Mouse (Mus musculus): Measurements from ENCODE around the gene Gng2.

Gng2 gene

GRCm38 (mm10) chr14:19977271-19978024 is at the start of gene Gng2:
Gene Gng2 (minus strand): TSS chr14:19977627.
- no peak for DNase-seq (ENCODE audit: low spot score in 2 of 2)

DNA sequence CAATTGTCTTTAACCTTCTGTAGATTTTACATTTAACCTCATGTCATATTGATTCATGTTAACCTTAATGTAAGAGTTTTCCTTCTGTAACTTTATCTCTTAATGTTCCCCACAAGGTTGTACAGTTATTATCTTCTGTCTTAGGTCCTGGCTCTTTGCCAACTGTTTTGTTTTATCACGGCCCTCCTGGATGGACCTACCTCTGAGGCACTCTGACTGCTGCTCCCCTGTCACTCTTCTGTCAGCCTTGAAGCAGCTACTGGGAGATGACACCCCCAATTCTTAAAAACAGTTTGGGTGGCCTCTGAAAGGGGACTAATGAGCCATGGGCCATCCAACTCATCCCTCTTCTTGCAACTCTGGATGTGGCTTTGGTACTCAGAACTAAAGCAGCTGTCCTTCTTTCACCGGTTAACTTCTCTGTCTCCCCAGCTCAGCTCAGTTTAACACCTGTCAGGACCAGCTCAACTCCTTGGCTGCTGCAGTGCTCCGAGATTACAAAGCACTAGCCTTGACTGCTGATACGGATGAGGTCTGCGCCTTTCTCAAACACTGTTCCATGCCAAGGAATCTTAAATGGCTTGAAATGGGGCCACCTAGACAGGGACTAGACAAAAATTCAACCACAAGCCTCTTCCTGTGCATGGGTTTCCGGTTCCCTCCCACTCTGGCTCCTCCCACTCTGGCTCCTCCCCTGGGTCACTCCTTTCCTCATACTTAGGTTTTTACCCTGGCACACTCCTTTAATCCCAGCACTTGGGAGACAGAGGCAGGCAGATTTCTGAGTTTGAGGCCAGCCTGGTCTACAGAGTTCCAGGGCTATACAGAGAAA is 47.7 kb upstream of the Gng2 start:
- DNase-seq (ENCODE audit: low spot score in 2 of 2) = peak in 1 of 2 experiments; percentile 47

GRCm38 (mm10) chr14:20023939-20024338 is 46.5 kb upstream of the Gng2 start:
- no peak for DNase-seq (ENCODE audit: low spot score in 2 of 2)

GRCm38 (mm10) chr14:20019486-20019885 is 42.1 kb upstream of the Gng2 start:
- no peak for DNase-seq (ENCODE audit: low spot score in 2 of 2)

DNA sequence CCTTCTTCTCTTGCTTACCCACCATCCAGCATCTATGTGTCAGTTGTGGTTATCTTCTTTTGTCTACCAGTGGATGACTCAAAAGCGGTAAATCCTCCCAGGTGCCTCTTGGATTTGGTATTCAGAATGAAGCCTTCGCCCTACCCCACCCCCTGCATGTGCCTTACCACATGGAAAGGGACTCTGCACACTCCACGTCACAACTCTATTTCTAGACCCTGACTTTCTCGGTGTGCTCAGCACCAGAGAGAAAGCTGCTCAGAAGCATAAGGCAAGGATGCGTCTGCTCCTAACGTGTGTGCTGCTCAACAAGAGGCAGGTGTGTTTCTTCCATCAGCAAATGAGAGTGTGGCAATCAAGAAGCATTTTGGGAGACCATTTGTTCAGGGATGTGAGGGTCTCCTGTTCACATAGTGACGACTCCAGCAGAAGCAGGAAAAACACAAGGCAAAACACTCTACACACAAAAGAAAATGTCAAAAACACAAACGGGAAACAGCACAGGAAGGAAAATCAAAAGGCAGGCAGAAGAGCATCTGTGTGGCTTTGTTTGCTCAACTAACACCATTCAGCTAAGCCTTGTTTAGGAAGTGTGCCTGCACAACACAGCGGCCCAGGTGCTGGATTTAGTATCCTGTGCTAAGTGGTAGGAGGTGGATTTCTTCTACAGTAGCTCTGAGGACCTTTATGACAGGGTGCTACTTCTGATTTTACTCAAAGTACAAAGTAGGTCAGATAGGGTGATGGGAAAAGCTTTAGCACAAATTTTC is 35.3 kb upstream of the Gng2 start:
- DNase-seq (ENCODE audit: low spot score in 2 of 2) = no peak

GRCm38 (mm10) chr14:20007446-20007845 is 30.0 kb upstream of the Gng2 start:
- no peak for DNase-seq (ENCODE audit: low spot score in 2 of 2)

GRCm38 (mm10) chr14:20004777-20005289 is 27.4 kb upstream of the Gng2 start:
- no peak for DNase-seq (ENCODE audit: low spot score in 2 of 2)

DNA sequence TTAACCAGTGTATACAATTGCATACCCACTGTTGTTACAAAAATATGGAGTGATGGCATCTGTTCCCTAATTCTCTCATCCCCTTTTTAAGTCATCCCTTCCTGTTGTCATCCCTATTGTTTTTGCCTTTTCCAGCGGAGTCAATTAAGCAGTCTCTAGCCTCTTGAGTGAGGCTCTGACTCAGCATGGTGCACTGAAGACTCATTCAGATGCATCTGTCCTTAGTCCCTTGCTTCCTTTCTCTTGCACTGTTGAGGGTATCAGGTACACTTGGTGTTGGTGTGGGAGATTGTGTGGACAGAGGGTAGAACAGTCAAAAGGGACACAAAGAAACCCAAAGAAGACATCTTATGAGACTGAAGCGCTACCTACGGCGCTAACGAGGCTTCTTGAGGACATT is 19.4 kb upstream of the Gng2 start:
- DNase-seq (ENCODE audit: low spot score in 2 of 2) = no peak

DNA sequence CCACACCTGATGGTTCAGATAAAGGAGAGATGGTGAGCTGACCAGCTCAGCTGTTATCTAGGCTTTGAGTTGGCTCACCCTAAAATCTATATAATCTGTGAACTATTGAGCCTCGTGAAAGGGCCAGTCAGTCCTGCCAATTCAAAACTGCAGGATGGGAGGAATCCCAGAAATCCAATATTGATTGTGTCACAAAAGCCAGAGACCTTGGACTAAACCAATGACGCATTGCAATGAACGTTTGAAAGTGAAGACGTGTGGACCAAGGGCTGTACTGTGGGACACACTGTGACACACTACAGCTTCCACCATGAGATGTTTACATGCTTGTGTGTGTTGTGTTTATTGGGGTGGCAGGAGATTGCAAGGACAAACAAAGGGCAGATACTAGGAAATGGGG is 18.5 kb upstream of the Gng2 start:
- no peak for DNase-seq (ENCODE audit: low spot score in 2 of 2)

GRCm38 (mm10) chr14:19994068-19994467 is 16.6 kb upstream of the Gng2 start:
- DNase-seq (ENCODE audit: low spot score in 2 of 2) = no peak

DNA sequence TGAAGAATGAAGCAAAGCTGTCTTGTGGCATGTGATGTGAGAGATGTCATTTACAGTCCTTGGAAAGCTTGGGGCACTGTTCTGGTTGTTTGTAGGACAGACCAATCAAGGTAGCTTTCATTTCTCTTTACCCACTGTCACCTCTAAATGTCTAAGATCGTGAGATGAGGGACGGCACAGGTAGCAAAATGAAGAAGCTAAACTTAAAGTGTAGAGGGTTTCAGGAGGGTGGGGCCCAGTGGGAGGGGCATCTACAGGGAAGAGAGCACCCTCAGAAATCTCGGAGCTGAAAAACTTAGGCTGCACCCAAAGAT is 16.1 kb upstream of the Gng2 start:
- DNase-seq (ENCODE audit: low spot score in 2 of 2) = no peak

DNA sequence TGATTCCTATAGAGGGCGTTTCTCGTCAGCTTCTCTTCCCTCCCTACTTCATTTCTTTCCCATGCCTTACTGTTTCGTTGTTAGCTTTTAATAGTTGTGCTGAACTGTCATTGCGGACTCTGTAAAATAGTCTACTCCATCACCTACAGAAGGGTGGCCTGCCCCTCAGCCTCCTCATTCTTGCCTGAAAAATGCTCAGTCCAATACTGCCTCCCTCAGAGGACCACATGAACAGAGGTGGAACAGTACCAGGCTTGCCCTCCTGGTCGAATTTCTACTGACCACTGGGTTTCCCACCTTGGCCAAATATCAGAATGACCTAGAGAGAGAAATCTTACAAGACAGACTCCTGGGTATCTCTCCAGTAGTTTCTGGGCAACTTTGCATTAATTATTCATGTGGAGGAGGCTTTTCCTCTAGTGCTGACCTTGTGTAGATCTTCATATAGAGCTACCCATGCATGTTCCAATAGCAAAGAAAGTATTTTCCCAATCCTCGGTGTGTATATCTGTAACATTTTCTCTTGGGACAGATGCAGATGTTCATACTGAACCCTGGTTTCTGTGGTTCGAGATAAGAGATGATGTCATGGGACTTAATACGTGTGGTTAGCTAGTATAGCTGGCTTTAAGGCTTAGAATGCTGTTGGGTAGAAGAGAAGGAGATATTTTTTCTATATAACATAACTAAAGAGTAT is 15.6 kb upstream of the Gng2 start:
- no peak for DNase-seq (ENCODE audit: low spot score in 2 of 2)

- no peak for DNase-seq (ENCODE audit: low spot score in 2 of 2)
Observed at GRCm38 (mm10) chr14:19991861-19992260, 14.4 kb upstream of the Gng2 start.

- no peak for DNase-seq (ENCODE audit: low spot score in 2 of 2)
Observed at GRCm38 (mm10) chr14:19990436-19990993, 13.1 kb upstream of the Gng2 start.

- DNase-seq (ENCODE audit: low spot score in 2 of 2) = no peak
Observed at GRCm38 (mm10) chr14:19988410-19988809, 11.0 kb upstream of the Gng2 start.

DNA sequence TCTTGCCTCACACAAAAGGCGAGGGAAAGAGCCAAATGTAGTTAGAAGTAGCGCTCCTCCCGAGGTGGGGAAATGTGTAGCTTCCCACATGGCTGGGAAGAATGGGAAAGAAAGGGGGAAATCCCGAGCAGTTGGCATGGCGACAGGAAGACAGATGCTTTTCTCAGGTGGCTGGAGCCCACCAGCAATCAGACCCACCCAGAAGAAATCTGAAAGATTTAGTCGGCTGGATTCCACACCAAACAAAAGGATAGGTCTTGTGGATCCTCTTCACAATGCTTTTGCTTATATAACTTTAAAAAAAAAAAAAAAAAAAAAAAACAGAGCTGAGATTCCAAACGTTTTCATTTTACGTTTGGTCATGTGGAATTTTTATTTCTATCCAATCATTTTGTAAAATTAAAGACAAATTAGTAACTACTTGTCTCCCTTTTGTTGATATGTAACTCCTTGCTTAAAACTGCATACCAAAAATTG is 10.0 kb upstream of the Gng2 start:
- DNase-seq (ENCODE audit: low spot score in 2 of 2) = no peak

- DNase-seq (ENCODE audit: low spot score in 2 of 2) = peak; percentile 51 to 71
Observed at GRCm38 (mm10) chr14:19986614-19987357, 9.4 kb upstream of the Gng2 start.

DNA sequence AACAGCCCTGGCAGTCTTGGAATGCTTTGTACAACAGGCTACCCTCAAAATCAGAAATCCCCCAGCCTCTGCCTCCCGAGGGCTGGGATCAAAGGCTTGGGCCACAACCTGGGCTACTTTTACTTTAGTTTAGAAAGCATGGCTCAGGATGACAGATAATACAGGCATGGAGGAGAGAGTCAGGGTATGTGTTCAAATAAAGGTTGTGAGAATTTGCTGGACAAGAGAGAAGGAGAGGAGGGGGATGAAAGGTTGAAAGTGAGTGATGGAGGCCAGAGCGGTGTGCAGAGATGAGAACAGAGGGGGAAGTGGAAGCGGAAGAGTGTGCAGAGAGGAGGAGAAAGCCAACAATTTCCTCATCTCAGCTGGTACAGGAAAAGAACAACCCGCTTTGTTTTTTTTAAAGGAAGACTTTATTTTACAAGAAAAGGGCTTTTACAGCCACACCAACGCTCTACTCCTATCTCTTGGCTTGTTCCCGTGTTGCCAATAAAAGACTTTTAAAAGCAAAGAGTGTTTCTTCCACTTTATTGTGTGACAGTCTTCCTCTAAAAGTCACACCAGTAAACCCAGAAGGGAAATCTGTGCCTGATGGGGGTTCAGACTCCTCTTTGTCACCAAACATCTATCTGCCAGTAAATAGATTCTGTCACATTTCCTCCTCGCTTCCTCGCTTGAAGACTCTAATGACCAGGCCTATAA is 8.6 kb upstream of the Gng2 start:
- DNase-seq (ENCODE audit: low spot score in 2 of 2) = no peak

DNA sequence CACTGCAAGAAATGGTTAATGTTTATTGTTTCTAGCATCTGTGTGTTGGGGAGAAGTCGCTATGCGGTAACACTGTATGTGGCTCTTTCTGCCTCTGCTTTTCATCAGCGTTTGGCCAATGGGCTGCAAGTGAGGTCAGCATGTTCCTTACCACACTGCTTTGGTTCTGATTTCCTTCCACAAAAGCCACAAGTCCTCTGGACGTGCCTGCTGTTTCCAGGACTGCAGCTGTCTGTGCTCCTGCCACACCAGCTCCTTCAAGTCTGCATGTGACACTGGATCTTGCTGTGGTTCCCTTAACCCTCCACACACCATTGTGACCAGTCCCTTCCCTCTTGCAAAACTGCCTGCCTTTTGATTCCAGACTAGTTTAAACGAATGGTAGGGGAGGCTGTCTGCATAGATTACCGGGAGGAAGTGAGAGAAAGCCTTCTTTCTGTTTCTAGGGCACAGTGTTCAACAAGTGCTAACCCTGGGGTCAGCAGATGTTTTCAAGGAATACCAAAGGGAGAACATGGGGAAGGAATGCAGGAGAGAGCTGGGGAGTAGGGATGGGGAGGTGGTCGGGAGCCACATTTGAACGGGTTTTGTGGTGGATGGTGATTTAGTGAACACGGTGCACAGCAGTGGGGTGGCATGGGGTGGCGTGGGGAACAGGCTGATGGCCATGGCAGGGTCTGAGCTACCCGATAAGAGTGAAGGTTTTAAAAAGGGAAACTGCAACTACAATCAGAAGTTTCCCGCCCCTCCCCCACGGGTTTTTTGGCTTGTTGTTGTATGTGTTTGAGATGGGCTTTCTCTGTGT is 7.9 kb upstream of the Gng2 start:
- peak; percentile 52 to 79 for DNase-seq (ENCODE audit: low spot score in 2 of 2)
